In the genomic region with DNA sequence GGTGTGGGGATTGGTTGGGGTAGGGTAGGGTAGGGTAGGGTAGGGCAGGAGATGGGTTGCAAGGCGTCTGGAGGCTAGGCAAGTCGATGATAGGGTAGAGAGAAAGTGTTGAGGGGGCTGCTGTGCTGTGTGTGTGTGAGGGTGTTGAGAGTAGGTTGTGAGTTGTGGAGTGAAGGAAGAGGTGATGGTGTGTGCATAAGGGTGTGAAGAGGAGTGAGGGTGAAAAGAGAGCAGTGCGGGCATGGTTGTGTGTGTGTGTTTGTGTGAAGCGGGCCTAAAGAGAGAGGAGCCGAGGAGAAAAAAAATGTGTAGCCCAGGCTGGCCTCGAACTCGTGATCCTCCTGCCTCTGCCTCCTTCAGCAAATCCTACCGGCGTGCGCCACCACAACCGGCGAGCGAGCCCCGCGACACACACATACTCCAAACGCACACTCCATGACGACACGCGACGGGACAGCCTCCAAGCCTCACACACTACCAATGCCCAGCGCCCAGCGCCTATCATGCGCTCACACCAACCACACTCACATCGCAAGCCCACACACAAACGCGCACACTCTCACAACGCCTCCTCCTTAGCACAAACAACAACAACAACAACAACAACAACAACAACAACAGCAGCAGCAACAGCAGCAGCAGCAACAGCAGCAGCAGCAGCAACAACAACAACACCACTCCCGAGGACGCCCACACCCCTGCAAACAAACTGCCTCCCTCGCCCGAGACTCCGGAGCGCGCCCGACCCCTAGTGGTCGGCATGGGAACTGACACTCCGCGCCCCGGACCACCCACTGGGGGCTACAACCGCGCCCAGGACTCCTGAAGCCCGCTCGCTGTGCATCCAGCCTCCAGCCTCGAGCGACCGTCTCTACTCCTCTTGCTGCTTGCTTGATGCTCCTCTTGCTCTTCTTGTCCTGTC, we compare ENCODE assay signal across 8 mouse cellular contexts. TPM values are rescaled to one million over a fixed set of nuclear protein-coding genes. Genes with fewer than 3 reads are reported as not detected.
A peak's percentile ranks its signal among the peaks of the same experiment; 100 is the strongest.
DNase-seq lines count a peak whose midpoint lies in the region; ATAC-seq and TF ChIP-seq lines count a peak whose summit lies in the region.

No protein-coding gene starts in this region.

- H3K9me3 ChIP-seq in MEL (replicated peaks; ENCODE audit: insufficient read depth, low read length): no peaks in the 10 kb centered on the region
- H3K9me3 ChIP-seq in forebrain, postnatal 0 days (ENCODE audit: low read length): no peaks in the 10 kb centered on the region
- H3K9me3 ChIP-seq in lung, embryonic 16.5 days (ENCODE audit: control insufficient read depth, low read length): no peaks in the 10 kb centered on the region

- peak overlapping the region; percentile 15; the same call in 1 of the 2 replicates for H3K27ac ChIP-seq in MEL (ENCODE audit: control insufficient read depth, low read depth, low read length)
- peak overlapping the region; percentile 5; the same call in 1 of the 2 replicates for H3K27ac ChIP-seq in cerebellum, adult 2 months (ENCODE audit: insufficient read depth, low read length)
- H3K27ac ChIP-seq in forebrain, postnatal 0 days (ENCODE audit: low read depth, low read length): peak overlapping the region; percentile 79
- H3K27ac ChIP-seq in lung, embryonic 16.5 days (ENCODE audit: low read length): peak overlapping the region; percentile 53

- H3K27me3 ChIP-seq in MEL (ENCODE audit: control insufficient read depth in 1 of 2, insufficient read depth in 2 of 2, low read length in 2 of 2): no peaks in the 10 kb centered on the region
- H3K27me3 ChIP-seq in cerebellum, adult 2 months (ENCODE audit: control insufficient read depth, insufficient read depth, low read length): no peaks in the 10 kb centered on the region
- no peaks in the 10 kb centered on the region for H3K27me3 ChIP-seq in forebrain, postnatal 0 days (ENCODE audit: insufficient read depth, low read length)
- H3K27me3 ChIP-seq in lung, embryonic 16.5 days (ENCODE audit: control insufficient read depth, insufficient read depth, low read depth, low read length): no peaks in the 10 kb centered on the region

- H3K4me1 ChIP-seq in MEL (ENCODE audit: control insufficient read depth in 1 of 2, insufficient read depth in 2 of 2, low read length in 2 of 2): peaks cover 0 to 19% of the 10 kb centered on the region in 2 experiments; a peak in 2 of 4 replicates
- H3K4me1 ChIP-seq in cerebellum, adult 2 months (ENCODE audit: control insufficient read depth, insufficient read depth, low read length): no peaks in the 10 kb centered on the region
- H3K4me1 ChIP-seq in forebrain, postnatal 0 days (ENCODE audit: insufficient read depth): no peaks in the 10 kb centered on the region
- H3K4me1 ChIP-seq in lung, embryonic 16.5 days (replicated peaks; ENCODE audit: control insufficient read depth, insufficient read depth, low read length): no peaks in the 10 kb centered on the region

- ATAC-seq in forebrain, postnatal 0 days: peak; percentile 97
- peak; percentile 98 for ATAC-seq in lung, embryonic 16.5 days (ENCODE audit: low read depth)

- peak overlapping the region; percentile 49 for H3K9ac ChIP-seq in MEL (ENCODE audit: control insufficient read depth, low read depth, low read length, poor library complexity, severe bottlenecking)
- H3K9ac ChIP-seq in forebrain, postnatal 0 days: peak overlapping the region; percentile 75
- H3K9ac ChIP-seq in lung, embryonic 16.5 days (ENCODE audit: low read length): peak overlapping the region; percentile 64

- no peak for TF ChIP-seq EP300 in MEL (IDR thresholded peaks at IDR 0.05; ENCODE audit: low read depth in 1 of 2, low read length in 2 of 2)

- H3K79me2 ChIP-seq in MEL (ENCODE audit: control insufficient read depth, insufficient read depth, low read length, poor library complexity): peaks cover 2% of the 10 kb centered on the region; the same call in 1 of the 2 replicates

- 0 out of 4 replicates have a peak, but pooled peaks cover 0 to 2% of the 10 kb centered on the region in 2 experiments for H3K36me3 ChIP-seq in MEL (ENCODE audit: control insufficient read depth in 1 of 2, insufficient read depth in 2 of 2, low read length in 2 of 2)
- no peaks in the 10 kb centered on the region for H3K36me3 ChIP-seq in forebrain, postnatal 0 days (ENCODE audit: insufficient read depth)
- no peaks in the 10 kb centered on the region for H3K36me3 ChIP-seq in lung, embryonic 16.5 days (ENCODE audit: control insufficient read depth, insufficient read depth, low read length)

- TF ChIP-seq CTCF in MEL (IDR thresholded peaks at IDR 0.05 in 2 of 3, conservative IDR thresholded peaks at IDR 0.05 in 1 of 3; ENCODE audit: control insufficient read depth in 1 of 3, insufficient read depth in 1 of 3, low read depth in 2 of 3, low read length in 3 of 3, poor library complexity in 1 of 3, severe bottlenecking in 1 of 3): peak in 1 of 3 experiments; percentile 99; a peak in 2 of 6 replicates
- TF ChIP-seq CTCF in cerebellum, adult 2 months (IDR thresholded peaks at IDR 0.05; ENCODE audit: borderline replicate concordance, insufficient read depth, low read depth, low read length): peak; percentile 77
- TF ChIP-seq CTCF in forebrain, postnatal 0 days (IDR thresholded peaks at IDR 0.05; ENCODE audit: low read depth): peak; percentile 99

- peak in 1 of 2 experiments; percentile 28; a peak in 1 of 4 replicates for TF ChIP-seq POLR2A in MEL (IDR thresholded peaks at IDR 0.05; ENCODE audit: control insufficient read depth in 1 of 2, insufficient read depth in 1 of 2, low read depth in 1 of 2, low read length in 2 of 2, poor library complexity in 1 of 2)
- TF ChIP-seq POLR2A in cerebellum, adult 2 months (IDR thresholded peaks at IDR 0.05; ENCODE audit: borderline replicate concordance, insufficient read depth, low read length): no peak

- 3% methylated on average over 46 of the region's 46 CpGs for WGBS in cerebellum, adult 2 months
- 1% methylated on average over 45 of the region's 46 CpGs for WGBS in forebrain, postnatal 0 days
- 2% methylated on average over 46 of the region's 46 CpGs for WGBS in lung, embryonic 16.5 days

- peak overlapping the region; percentile 61 for H3K4me2 ChIP-seq in forebrain, postnatal 0 days (ENCODE audit: low read depth)
- H3K4me2 ChIP-seq in lung, embryonic 16.5 days (ENCODE audit: low read depth, low read length): peak overlapping the region; percentile 80

- H3K4me3 ChIP-seq in MEL (ENCODE audit: control insufficient read depth in 1 of 2, insufficient read depth in 1 of 2, low read depth in 2 of 2, low read length in 2 of 2): peak overlapping the region; percentile 46 to 58
- peak overlapping the region; percentile 94 for H3K4me3 ChIP-seq in cerebellum, adult 2 months (replicated peaks; ENCODE audit: insufficient read depth, low read depth, low read length)
- H3K4me3 ChIP-seq in forebrain, postnatal 0 days (ENCODE audit: low read depth, low read length): peak overlapping the region; percentile 77
- H3K4me3 ChIP-seq in lung, embryonic 16.5 days (ENCODE audit: low read length): peak overlapping the region; percentile 70

- DNase-seq in MEL (ENCODE audit: low read depth, low spot score): peak; percentile 100
- peak; percentile 96 to 99 for DNase-seq in cerebellum, adult 2 months
- peak; percentile 96 for DNase-seq in forebrain, postnatal 0 days
- DNase-seq in heart, postnatal 4 days: peak; percentile 98
- peak; percentile 99 for DNase-seq in layer of hippocampus, adult 9-10 months (ENCODE audit: low spot score)
- DNase-seq in ovary, postnatal 10 days (ENCODE audit: low spot score): peak; percentile 98
- peak; percentile 91 to 99 for DNase-seq in thymus, postnatal 10 days (ENCODE audit: low spot score in 2 of 2)

- no peak for TF ChIP-seq RAD21 in MEL (IDR thresholded peaks at IDR 0.05; ENCODE audit: low read depth, low read length)

TF ChIP-seq in MEL, 35 proteins besides CTCF, POLR2A, EP300 and RAD21:
- TF ChIP-seq BHLHE40 (IDR thresholded peaks at IDR 0.05; ENCODE audit: borderline replicate concordance, low read depth, low read length) (no peak), SIN3A (IDR thresholded peaks at IDR 0.05; ENCODE audit: low read length) (no peak), CHD2 (IDR thresholded peaks at IDR 0.05; ENCODE audit: low read length) (no peak), UBTF (IDR thresholded peaks at IDR 0.05; ENCODE audit: borderline replicate concordance, insufficient read depth, low read depth, low read length) (peak; percentile 97), E2F4 (IDR thresholded peaks at IDR 0.05; ENCODE audit: borderline replicate concordance, low read depth, low read length) (no peak), TBP (IDR thresholded peaks at IDR 0.05; ENCODE audit: low read depth, low read length) (peak; percentile 99), KAT2A (conservative IDR thresholded peaks at IDR 0.05; ENCODE audit: low read depth, low read length) (no peak), ZKSCAN1 (IDR thresholded peaks at IDR 0.05; ENCODE audit: low read depth, low read length) (no peak), NRF1 (IDR thresholded peaks at IDR 0.05; ENCODE audit: insufficient read depth, low read depth, low read length, poor library complexity, severe bottlenecking) (no peak), GATA1 (IDR thresholded peaks at IDR 0.05; ENCODE audit: low read depth, low read length) (peak; percentile 62), ELF1 (IDR thresholded peaks at IDR 0.05; ENCODE audit: low read depth, low read length) (no peak)

RNA-seq across cellular contexts. Expression of a gene that starts 55.6 kb away (rescaled TPM):
- total RNA-seq in MEL (2012; rRNA removed): 30.9 and 35.4 TPM in 2 replicates
- polyA plus RNA-seq in MEL (2012; ENCODE audit: insufficient read depth in 1 of 2, insufficient read length in 2 of 2, low read depth in 1 of 2, low replicate concordance in 2 of 2, missing spikeins in 1 of 2): 1,000 to 10,000 TPM in 1 of 2 experiments, 10 to 100 TPM in 1; 82.6 to 1,353 TPM
- 24.3 and 24.4 TPM in 2 replicates for polyA plus RNA-seq in cerebellum, adult 2 months (2012; rRNA removed)
- 50.0 and 60.1 TPM in 2 replicates for total RNA-seq in forebrain, postnatal 0 days (2014; rRNA removed)
- polyA plus RNA-seq in forebrain, postnatal 0 days (2015; fragmentation: Nextera tagmentation; extraction: Ambion mirVana): 37.7 and 41.5 TPM in 2 replicates
- 10 to 100 TPM; 73.5 to 81.2 TPM for total RNA-seq in heart, postnatal 4 days (2021)
- polyA plus RNA-seq in lung, embryonic 16.5 days (2015; fragmentation: Nextera tagmentation; extraction: Ambion mirVana): 80.0 and 91.8 TPM in 2 replicates

Comparison
In these comparisons a context has a peak if more than half of its experiments do, and no peak if none do; other contexts are left out.
1. Peak in every context shown above with its lines: DNase-seq, ATAC-seq, H3K4me3 ChIP-seq and H3K27ac ChIP-seq.
2. H3K27ac ChIP-seq: peak in every context shown above with its lines; median percentile 79 in forebrain, postnatal 0 days; 53 in lung, embryonic 16.5 days; 15 in MEL; 5 in cerebellum, adult 2 months.